Mouse (Mus musculus): Measurements from ENCODE around the gene Cdc26.

- TF ChIP-seq CTCF (IDR thresholded peaks at IDR 0.05; ENCODE audit: control insufficient read depth, insufficient read depth, insufficient replicate concordance, low read depth, low read length) (no peak), POLR2A (IDR thresholded peaks at IDR 0.05; ENCODE audit: control insufficient read depth, low read depth, low read length) (no peak)
Measured at GRCm38 (mm10) chr4:62410325-62410724, 1.9 kb upstream of the Cdc26 start.

All from testis, adult 2 months (tissue).